Mouse (Mus musculus) ovary, postnatal 14 days (tissue): ENCODE measurements around the gene Tas2r108.

Experiments used
- DNase-seq: peaks from one replicate; pipeline ENCODE4 v3.0.0; 2022; ENCODE audit warnings: low spot score

Gene Tas2r108

DNA sequence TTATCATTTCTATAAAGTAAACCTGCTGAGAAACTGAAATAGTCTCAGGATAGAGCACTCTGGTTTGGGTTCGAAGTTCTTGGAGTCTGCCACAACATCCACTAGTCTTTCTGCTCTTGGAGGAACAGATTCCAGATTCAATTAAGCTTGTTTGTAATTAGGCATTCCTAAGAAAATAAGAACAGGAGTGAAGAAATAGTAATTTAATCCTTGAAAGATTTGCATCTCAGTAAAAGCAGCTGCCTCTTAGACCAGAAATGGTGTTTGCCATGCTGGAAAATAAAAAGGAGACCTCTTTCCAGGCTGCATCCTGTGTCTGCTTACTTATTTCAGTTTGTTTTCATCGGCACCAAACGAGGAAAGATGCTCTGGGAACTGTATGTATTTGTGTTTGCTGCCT is at the start of gene Tas2r108:
TSS of gene Tas2r108 (plus strand) at position 301 of the 400 bp plus-strand sequence.
- DNase-seq = no peak

DNA sequence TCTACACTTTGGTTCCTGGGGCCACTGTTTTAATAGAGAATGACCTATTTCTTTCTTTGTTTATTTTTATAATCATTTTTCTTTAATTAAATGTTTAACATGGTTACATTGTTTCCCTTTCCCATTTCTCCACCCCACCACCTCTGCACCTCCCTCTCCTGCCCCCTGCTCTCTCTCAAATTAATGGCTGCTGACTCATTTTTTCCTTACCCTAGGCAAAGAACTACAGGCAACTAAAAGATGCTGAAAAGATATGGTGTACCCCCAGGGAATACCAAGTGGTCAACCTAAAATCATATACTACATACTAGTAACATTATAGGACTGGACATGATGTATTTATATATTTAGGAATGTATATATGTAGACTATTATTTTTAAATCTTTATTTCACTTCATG is 44.7 kb upstream of the Tas2r108 start:
- DNase-seq = no peak

DNA sequence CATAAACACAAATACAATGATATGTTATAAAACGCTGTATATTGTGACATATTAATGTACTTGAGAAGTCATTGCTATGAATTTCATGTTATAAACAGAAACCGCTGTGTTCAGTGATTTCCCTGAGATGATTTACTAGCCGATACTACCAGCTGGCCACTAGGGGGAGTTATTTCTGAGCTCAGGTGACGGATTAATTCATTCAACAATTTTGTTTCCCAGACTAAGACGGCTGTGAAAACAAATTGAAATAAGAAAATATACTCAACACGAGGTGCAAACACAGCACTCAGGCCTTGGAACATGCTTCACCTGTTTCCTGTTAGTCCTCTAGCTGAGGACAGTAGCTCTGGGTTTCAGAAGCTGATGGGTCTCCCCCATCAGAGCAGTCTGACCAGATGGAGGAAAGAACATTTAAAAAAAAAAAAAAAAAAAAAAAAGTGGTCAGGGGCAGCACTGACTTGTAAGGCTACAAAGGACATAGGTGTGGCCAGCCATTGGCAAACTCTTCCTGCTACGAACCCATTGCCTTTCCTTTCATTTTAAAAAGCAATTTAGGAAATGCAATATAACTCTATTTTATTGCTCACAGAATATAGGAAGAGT is 38.8 kb upstream of the Tas2r108 start:
- DNase-seq = no peak

DNA sequence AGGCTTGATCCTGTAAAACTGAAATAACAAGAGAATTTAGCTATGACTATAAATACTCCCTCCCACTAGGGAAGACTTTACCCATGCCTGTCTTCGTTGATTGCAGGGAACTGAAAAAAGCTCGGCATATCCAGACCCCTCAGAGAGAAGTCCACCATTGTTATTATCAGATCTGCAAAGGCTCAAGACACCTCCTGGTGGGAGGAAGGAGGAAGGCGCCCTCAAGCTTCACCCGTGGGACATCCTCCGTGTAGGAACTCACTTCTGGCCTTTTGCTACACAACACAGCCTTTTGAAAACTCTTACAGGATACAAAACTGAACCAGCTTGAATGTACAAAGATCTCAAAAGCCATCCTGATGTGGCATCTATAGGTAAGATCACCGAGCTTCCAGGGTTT is 27.6 kb upstream of the Tas2r108 start:
- DNase-seq = no peak

DNA sequence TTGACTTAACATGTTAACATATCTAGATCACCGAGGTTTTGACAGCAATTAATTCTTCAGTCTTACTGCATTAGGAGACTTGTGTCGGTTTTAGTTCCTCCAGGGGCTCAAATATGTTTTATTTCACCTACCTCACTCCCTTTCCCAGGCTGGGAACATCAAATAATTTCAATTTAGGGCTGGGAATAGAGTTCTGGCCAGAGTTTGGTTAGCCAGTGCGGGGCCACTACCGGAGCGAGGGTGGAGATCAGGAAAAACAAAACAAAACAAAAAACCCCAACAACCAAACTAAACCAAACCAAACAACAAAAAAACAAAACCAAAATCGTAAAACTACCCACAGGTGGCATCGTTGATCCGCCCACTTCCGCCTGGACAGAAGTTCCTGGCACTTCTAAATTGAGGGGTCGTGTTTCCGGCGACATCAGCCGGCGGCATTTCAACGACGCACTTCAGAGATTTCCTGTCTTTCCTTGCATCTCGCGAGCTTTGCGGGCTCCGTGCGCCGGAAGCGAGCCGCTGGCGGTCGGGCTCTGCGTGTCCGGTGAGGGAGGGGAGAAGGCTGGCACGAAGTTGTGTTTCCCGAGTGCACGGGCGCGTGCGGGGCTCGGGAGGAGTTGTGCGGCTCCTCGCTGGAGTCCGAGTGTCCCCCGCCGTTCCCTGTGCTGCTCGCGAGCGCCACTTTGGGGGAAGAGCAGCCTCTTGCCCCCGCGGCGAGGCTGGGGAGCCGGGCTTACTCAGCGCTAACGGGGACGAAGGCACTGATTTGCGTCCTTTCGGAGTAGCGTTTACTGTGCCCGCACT is 22.2 kb upstream of the Tas2r108 start, which contains the start of gene Ssbp1:
TSS of gene Ssbp1 (plus strand) at position 437 of the 804 bp plus-strand sequence.
- peak; percentile 85 for DNase-seq

DNA sequence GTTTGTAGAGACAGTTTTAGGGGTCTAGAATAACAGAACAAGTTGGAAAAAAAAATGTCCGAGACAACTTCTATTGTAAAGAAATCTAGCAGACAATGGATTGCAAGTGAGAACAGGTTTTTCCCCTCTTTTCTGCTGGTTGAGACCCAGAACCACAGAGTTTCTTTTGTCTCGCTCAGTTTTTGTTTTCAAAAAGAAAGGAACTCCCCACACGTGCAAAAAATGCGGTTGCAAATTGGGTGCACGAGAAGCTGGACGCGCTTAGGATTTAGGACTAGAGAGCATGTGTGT is 21.7 kb upstream of the Tas2r108 start:
- no peak for DNase-seq

DNA sequence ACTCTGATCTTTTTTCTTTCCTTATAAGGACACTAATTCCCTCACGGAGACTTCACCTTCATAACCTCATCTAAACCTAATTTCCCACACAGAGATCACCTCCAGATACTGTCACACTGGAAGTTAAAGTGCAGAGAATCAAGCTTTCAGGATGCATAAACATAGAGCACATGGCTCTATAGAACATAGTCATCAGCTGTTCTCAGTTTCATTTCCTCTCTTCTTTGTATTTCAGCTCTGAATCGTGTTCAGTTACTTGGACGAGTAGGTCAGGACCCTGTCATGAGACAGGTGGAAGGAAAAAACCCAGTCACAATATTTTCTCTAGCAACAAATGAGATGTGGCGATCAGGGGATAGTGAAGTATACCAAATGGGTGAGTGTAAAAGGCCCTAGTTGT is 17.2 kb upstream of the Tas2r108 start:
- no peak for DNase-seq

DNA sequence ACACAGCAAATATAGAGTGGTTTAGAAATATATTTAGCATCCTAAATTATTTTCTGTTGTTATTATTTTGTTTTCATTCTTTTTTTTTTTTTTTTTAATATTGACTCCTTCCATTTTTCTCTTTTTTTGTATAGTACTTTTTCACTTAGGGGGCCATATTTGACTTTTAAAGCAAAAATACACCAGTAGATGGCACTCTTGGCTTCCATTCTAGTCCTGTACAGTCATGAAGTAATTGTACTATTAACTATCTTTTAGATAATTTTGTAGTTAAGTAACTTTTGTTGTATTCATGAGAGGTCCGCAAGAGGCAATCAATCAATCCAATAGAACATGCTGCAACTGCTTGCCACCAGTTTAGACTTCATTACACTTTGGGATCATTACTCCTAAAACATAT is 13.6 kb upstream of the Tas2r108 start:
- no peak for DNase-seq

DNA sequence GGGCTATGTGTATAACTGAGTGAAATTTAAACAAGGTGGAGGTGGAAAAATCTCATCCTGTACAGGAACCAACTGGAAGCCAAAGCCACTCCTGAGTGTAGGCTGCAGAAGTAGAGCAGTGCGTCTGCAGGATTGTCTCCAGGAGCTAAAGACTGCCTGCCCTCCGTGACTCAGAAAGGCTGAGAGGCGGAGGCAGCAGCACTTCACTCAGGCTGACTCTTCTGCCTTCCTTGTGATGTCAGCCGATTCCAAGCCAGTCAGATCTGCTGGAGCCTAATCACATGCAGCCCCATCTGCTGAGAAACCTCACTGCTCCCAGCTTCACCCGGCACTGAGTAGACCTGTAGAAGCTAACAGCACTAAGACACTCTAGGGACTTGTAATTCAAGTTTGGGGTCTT is 11.0 kb upstream of the Tas2r108 start:
- no peak for DNase-seq

DNA sequence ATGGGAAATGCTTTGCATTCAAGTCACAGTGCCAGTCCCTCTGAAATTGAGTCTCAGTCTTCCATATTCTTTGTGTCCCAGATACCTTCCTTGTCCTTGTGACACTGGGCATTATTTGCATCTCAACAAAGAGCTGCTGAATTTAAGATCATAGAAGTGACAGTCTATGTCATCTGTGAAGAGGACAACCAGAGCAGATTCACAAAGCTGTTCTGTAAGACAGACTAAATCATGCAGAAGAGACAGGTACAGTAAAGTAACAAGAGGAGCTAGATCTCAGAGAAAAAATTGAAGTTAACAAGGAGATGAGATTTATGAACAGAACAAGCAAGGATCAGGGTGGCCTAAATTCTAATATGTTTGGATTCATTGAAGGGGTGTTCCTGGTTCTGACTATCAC is 2.4 kb upstream of the Tas2r108 start, which contains the start of gene Tas2r137:
TSS of gene Tas2r137 (plus strand) at position 301 of the 400 bp plus-strand sequence.
- no peak for DNase-seq

DNA sequence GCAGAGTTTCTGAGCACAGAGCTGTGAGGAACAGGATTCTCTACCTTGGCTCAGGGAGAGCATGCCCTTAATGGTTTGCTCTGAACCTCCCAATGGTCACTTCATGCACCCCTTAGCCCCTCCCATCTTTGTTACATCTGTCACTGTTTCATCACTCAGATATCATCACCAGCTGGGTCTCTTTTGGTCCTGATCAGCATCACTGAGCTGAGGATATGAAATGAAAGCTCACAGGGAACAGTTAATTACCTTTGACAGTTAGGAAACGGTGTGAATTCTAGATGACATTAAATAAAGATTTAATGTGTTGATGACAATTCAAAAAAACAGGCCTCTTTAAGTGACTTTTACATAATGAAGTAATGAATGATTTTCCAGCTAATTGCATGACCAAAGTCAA is 26.1 kb downstream of the Tas2r108 start, which contains the start of gene Prss37:
TSS of gene Prss37 (minus strand) at position 101 of the 400 bp plus-strand sequence.
- DNase-seq = no peak
